Mouse (Mus musculus): ENCODE measurements around the gene 9230112D13Rik. TPM values are rescaled to one million over a fixed set of nuclear protein-coding genes. Genes with fewer than 3 reads are reported as not detected.
A peak's percentile ranks its signal among the peaks of the same experiment; 100 is the strongest.

Gene 9230112D13Rik
- polyA plus RNA-seq, 1 experiment, result not detected

- Histone ChIP-seq H3K4me3 (ENCODE audit: insufficient read depth, low read depth, low read length) (no peak overlapping the region), H3K27ac (replicated peaks; ENCODE audit: low read depth, low read length) (no peak overlapping the region), H3K4me1 (ENCODE audit: control insufficient read depth, insufficient read depth, insufficient read length, low read length) (peaks cover 2% of the 10 kb centered on the region)
These were observed 25.3 kb downstream of the 9230112D13Rik start for GRCm38 (mm10) chr14:34497346-34497745.

- H3K4me1 ChIP-seq (ENCODE audit: control insufficient read depth, insufficient read depth, insufficient read length, low read length), result peaks cover 6% of the 10 kb centered on the region
- H3K27ac ChIP-seq (replicated peaks; ENCODE audit: low read depth, low read length), result no peak overlapping the region
- H3K4me3 ChIP-seq (ENCODE audit: insufficient read depth, low read depth, low read length), result no peak overlapping the region
These were observed 28.9 kb downstream of the 9230112D13Rik start for GRCm38 (mm10) chr14:34493682-34494081.

DNA sequence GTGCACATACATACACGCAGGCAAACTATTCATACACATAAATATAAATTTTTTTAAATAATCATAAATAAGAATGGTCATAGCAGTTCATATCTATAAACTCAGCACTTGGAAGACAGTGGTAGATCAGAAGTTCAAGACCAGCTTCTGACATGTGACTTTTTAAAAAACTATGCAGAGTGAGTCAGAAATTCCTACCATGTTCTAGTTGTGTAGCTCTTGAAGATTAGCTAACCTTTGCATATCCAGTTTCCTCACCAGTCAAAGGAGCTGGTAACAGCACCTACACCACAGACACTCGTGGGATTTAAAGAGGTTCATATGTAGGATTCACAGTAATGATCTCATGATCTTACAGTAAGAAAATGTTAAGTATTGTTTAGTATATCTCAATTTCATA is 29.9 kb downstream of the 9230112D13Rik start:
- no peak overlapping the region for H3K4me3 ChIP-seq (ENCODE audit: insufficient read depth, low read depth, low read length)
- H3K4me1 ChIP-seq (ENCODE audit: control insufficient read depth, insufficient read depth, insufficient read length, low read length), result peaks cover 9% of the 10 kb centered on the region
- no peak overlapping the region for H3K27ac ChIP-seq (replicated peaks; ENCODE audit: low read depth, low read length)

- no peak overlapping the region for H3K4me3 ChIP-seq (ENCODE audit: insufficient read depth, low read depth, low read length)
- H3K4me1 ChIP-seq (ENCODE audit: control insufficient read depth, insufficient read depth, insufficient read length, low read length), result peaks cover 8% of the 10 kb centered on the region
- H3K27ac ChIP-seq (replicated peaks; ENCODE audit: low read depth, low read length), result no peak overlapping the region; the same call in 1 of the 2 replicates
These were observed 31.6 kb downstream of the 9230112D13Rik start for GRCm38 (mm10) chr14:34490965-34491364.

- no peak overlapping the region for H3K4me3 ChIP-seq (ENCODE audit: insufficient read depth, low read depth, low read length)
- peak overlapping the region; percentile 80 for H3K27ac ChIP-seq (replicated peaks; ENCODE audit: low read depth, low read length)
- H3K4me1 ChIP-seq (ENCODE audit: control insufficient read depth, insufficient read depth, insufficient read length, low read length), result peaks cover 10% of the 10 kb centered on the region
These were observed 32.7 kb downstream of the 9230112D13Rik start for GRCm38 (mm10) chr14:34489928-34490327.

GRCm38 (mm10) chr14:34486169-34486568 is 36.4 kb downstream of the 9230112D13Rik start:
- Histone ChIP-seq H3K4me3 (ENCODE audit: insufficient read depth, low read depth, low read length) (no peak overlapping the region), H3K4me1 (ENCODE audit: control insufficient read depth, insufficient read depth, insufficient read length, low read length) (peaks cover 15% of the 10 kb centered on the region), H3K27ac (replicated peaks; ENCODE audit: low read depth, low read length) (no peak overlapping the region; the same call in 1 of the 2 replicates)

GRCm38 (mm10) chr14:34483469-34484341 is 38.9 kb downstream of the 9230112D13Rik start:
- Histone ChIP-seq H3K4me1 (ENCODE audit: control insufficient read depth, insufficient read depth, insufficient read length, low read length) (peaks cover 11% of the 10 kb centered on the region), H3K4me3 (ENCODE audit: insufficient read depth, low read depth, low read length) (no peak overlapping the region), H3K27ac (replicated peaks; ENCODE audit: low read depth, low read length) (no peak overlapping the region)

GRCm38 (mm10) chr14:34471591-34471990 is 51.0 kb downstream of the 9230112D13Rik start:
- H3K4me3 ChIP-seq (ENCODE audit: insufficient read depth, low read depth, low read length), result no peak overlapping the region
- peaks cover 9% of the 10 kb centered on the region for H3K4me1 ChIP-seq (ENCODE audit: control insufficient read depth, insufficient read depth, insufficient read length, low read length)
- 0 out of 2 replicates have a peak overlapping the region, but pooled peaks have one; percentile 2 for H3K27ac ChIP-seq (replicated peaks; ENCODE audit: low read depth, low read length)

- Histone ChIP-seq H3K4me1 (ENCODE audit: control insufficient read depth, insufficient read depth, insufficient read length, low read length) (peaks cover 7% of the 10 kb centered on the region), H3K27ac (replicated peaks; ENCODE audit: low read depth, low read length) (no peak overlapping the region), H3K4me3 (ENCODE audit: insufficient read depth, low read depth, low read length) (no peak overlapping the region)
These were observed 56.3 kb downstream of the 9230112D13Rik start for GRCm38 (mm10) chr14:34466291-34466690.

Other genes starting within 250 kb of the 9230112D13Rik start
- gene Shld2, start 212.3 kb downstream of the 9230112D13Rik start, polyA plus RNA-seq (2012; ENCODE audit: insufficient read depth, insufficient read length, missing spikeins), result 6.3 and 9.9 TPM in 2 replicates
- gene Glud1, start 212.1 kb downstream of the 9230112D13Rik start, polyA plus RNA-seq (2012; ENCODE audit: insufficient read depth, insufficient read length, missing spikeins), result 115 and 160 TPM in 2 replicates
- 2.9 TPM in 1 of 2 replicates, not detected in the other for gene Fam25c, start 167.4 kb downstream of the 9230112D13Rik start, polyA plus RNA-seq (2012; ENCODE audit: insufficient read depth, insufficient read length, missing spikeins)
- 136 and 188 TPM in 2 replicates for gene Sncg, start 148.0 kb downstream of the 9230112D13Rik start, polyA plus RNA-seq (2012; ENCODE audit: insufficient read depth, insufficient read length, missing spikeins)
- gene Mmrn2, start 147.3 kb downstream of the 9230112D13Rik start, polyA plus RNA-seq (2012; ENCODE audit: insufficient read depth, insufficient read length, missing spikeins), result 5.0 and 12.8 TPM in 2 replicates
- gene Bmpr1a, start 19.5 kb downstream of the 9230112D13Rik start, polyA plus RNA-seq (2012; ENCODE audit: insufficient read depth, insufficient read length, missing spikeins), result 20.5 and 21.8 TPM in 2 replicates
- gene Ldb3, start 65.9 kb upstream of the 9230112D13Rik start, polyA plus RNA-seq (2012; ENCODE audit: insufficient read depth, insufficient read length, missing spikeins), result 12.4 and 28.6 TPM in 2 replicates
- not detected in 2 replicates for gene Opn4, start 77.3 kb upstream of the 9230112D13Rik start, polyA plus RNA-seq (2012; ENCODE audit: insufficient read depth, insufficient read length, missing spikeins)
- gene Wapl, start 151.1 kb upstream of the 9230112D13Rik start, polyA plus RNA-seq (2012; ENCODE audit: insufficient read depth, insufficient read length, missing spikeins), result 37.1 and 39.0 TPM in 2 replicates